Mouse (Mus musculus) limb, embryonic 11.5 days (tissue): ENCODE data around the gene Ankrd24. TPM values are rescaled to one million over a fixed set of nuclear protein-coding genes. Genes with fewer than 3 reads are reported as not detected.

Experiments used
- ATAC-seq: fragments of 200-750 bp; cut with Nextera tagmentation; 2 replicates; pipeline ENCODE4 v1.8.0; 2017; ENCODE audit warnings: low read depth; ENCODE audit not compliant: insufficient number of reproducible peaks, low FRiP score, low TSS enrichment
- DNase-seq: peaks from one replicate; pipeline ENCODE4 v3.0.0-alpha.2; 2015; ENCODE audit warnings: low spot score
- H3K27ac ChIP-seq: fragments of 300-500 bp; sonication (generic); replicated peaks from 2 replicates; pipeline ENCODE4 v1.5.1; 2014; ENCODE audit warnings: low read depth, mild to moderate bottlenecking, low read length
- H3K27me3 ChIP-seq: fragments of 300-500 bp; sonication (generic); 2 replicates; pipeline ENCODE4 v1.6.1; 2014; ENCODE audit warnings: mild to moderate bottlenecking, low read length, mixed read lengths; ENCODE audit not compliant: control insufficient read depth, insufficient read depth
- H3K36me3 ChIP-seq: fragments of 300-500 bp; sonication (generic); 2 replicates; pipeline ENCODE4 v1.6.1; 2014; ENCODE audit warnings: mild to moderate bottlenecking, low read length, moderate library complexity, mixed read lengths; ENCODE audit not compliant: control insufficient read depth, insufficient read depth
- H3K4me1 ChIP-seq: fragments of 300-500 bp; sonication (generic); 2 replicates; pipeline ENCODE4 v1.6.1; 2014; ENCODE audit warnings: low read length, mixed read lengths; ENCODE audit not compliant: control insufficient read depth, insufficient read depth
- H3K4me2 ChIP-seq: fragments of 300-500 bp; sonication (generic); 2 replicates; pipeline ENCODE4 v1.6.1; 2014; ENCODE audit warnings: low read depth, mild to moderate bottlenecking, moderate library complexity; ENCODE audit not compliant: severe bottlenecking
- H3K4me3 ChIP-seq: fragments of 300-500 bp; sonication (generic); 2 replicates; pipeline ENCODE4 v1.5.1; 2014; ENCODE audit warnings: low read depth, low read length
- H3K9ac ChIP-seq: fragments of 300-500 bp; sonication (generic); 2 replicates; pipeline ENCODE4 v1.6.1; 2014; ENCODE audit warnings: mild to moderate bottlenecking, low read length
- H3K9me3 ChIP-seq: fragments of 300-500 bp; sonication (generic); 2 replicates; pipeline ENCODE4 v1.6.1; 2016; ENCODE audit warnings: low read length; ENCODE audit not compliant: control insufficient read depth
- WGBS: fragments of 180-500 bp; shearing (Covaris S2); extraction: QIAGEN DNeasy Blood & Tissue Kit; methylation state at CpG from one replicate; pipeline ENCODE4 v1.1.7; 2014; 5-methylcytosine and 5-hydroxymethylcytosine counted together
- polyA plus RNA-seq: library from polyadenylated mRNA; unstranded; fragments of >200 nt; fragmentation: Nextera tagmentation; extraction: Ambion mirVana; gene quantifications from 2 replicates; pipeline ENCODE4 v1.2.1, GENCODE M21; 2014

The Ankrd24 gene
- polyA plus RNA-seq, 1 experiment from 2014 or later: 4.3 TPM

GRCm38 (mm10) chr10:81593935-81594334, 34.4 kb upstream of the Ankrd24 start:
- Histone ChIP-seq H3K36me3 (no peaks in the 10 kb centered on the region), H3K27me3 (peaks cover 3% of the 10 kb centered on the region; the same call in 1 of the 2 replicates), H3K9me3 (no peaks in the 10 kb centered on the region), H3K4me3 (no peak overlapping the region), H3K9ac (no peak overlapping the region), H3K4me1 (peaks cover 26% of the 10 kb centered on the region), H3K4me2 (no peak overlapping the region), H3K27ac (no peak overlapping the region)
- WGBS: 71% methylated on average over 18 of the region's 18 CpGs
- ATAC-seq (no peak), DNase-seq (no peak)

- peaks cover 33% of the 10 kb centered on the region for H3K4me1 ChIP-seq
- 45% methylated on average over 5 of the region's 5 CpGs for WGBS
- no peak overlapping the region for H3K4me3 ChIP-seq
- no peak overlapping the region; the same call in 1 of the 2 replicates for H3K9ac ChIP-seq
- no peak overlapping the region for H3K4me2 ChIP-seq
- H3K27me3 ChIP-seq: peaks cover 3% of the 10 kb centered on the region; the same call in 1 of the 2 replicates
- H3K27ac ChIP-seq: no peak overlapping the region
- no peaks in the 10 kb centered on the region for H3K9me3 ChIP-seq
- ATAC-seq: no peak
- no peak for DNase-seq
- no peaks in the 10 kb centered on the region for H3K36me3 ChIP-seq
Measured at GRCm38 (mm10) chr10:81595599-81595998, 32.7 kb upstream of the Ankrd24 start.

GRCm38 (mm10) chr10:81596611-81597010, 31.7 kb upstream of the Ankrd24 start:
- ATAC-seq: no peak
- Histone ChIP-seq H3K4me2 (peak overlapping the region; percentile 43), H3K36me3 (no peaks in the 10 kb centered on the region), H3K9me3 (no peaks in the 10 kb centered on the region), H3K27ac (peak overlapping the region; percentile 77), H3K27me3 (peaks cover 3% of the 10 kb centered on the region; the same call in 1 of the 2 replicates), H3K4me3 (no peak overlapping the region), H3K4me1 (peaks cover 40% of the 10 kb centered on the region), H3K9ac (peak overlapping the region; percentile 28; the same call in 1 of the 2 replicates)
- DNase-seq: peak; percentile 58
- 0% methylated on average over 10 of the region's 10 CpGs for WGBS

- peak overlapping the region; percentile 43 for H3K4me2 ChIP-seq
- H3K4me1 ChIP-seq: peaks cover 43% of the 10 kb centered on the region
- H3K9me3 ChIP-seq: no peaks in the 10 kb centered on the region
- peaks cover 3% of the 10 kb centered on the region; the same call in 1 of the 2 replicates for H3K27me3 ChIP-seq
- ATAC-seq (peak; percentile 19; the same call in 1 of the 2 replicates), DNase-seq (peak; percentile 63)
- no peaks in the 10 kb centered on the region for H3K36me3 ChIP-seq
- H3K9ac ChIP-seq: peak overlapping the region; percentile 28
- 2% methylated on average over 12 of the region's 12 CpGs for WGBS
- H3K27ac ChIP-seq: peak overlapping the region; percentile 77; the same call in 1 of the 2 replicates
- peak overlapping the region; percentile 6; the same call in 1 of the 2 replicates for H3K4me3 ChIP-seq
Measured at GRCm38 (mm10) chr10:81597137-81597950, 31.0 kb upstream of the Ankrd24 start.

GRCm38 (mm10) chr10:81598342-81598741, 30.0 kb upstream of the Ankrd24 start:
- Histone ChIP-seq H3K27me3 (peaks cover 3% of the 10 kb centered on the region; the same call in 1 of the 2 replicates), H3K27ac (no peak overlapping the region)
- 31% methylated on average over 3 of the region's 3 CpGs for WGBS

GRCm38 (mm10) chr10:81598871-81599270, 29.5 kb upstream of the Ankrd24 start:
- Histone ChIP-seq H3K27me3 (peaks cover 3% of the 10 kb centered on the region; the same call in 1 of the 2 replicates), H3K36me3 (no peaks in the 10 kb centered on the region), H3K9me3 (no peaks in the 10 kb centered on the region), H3K27ac (no peak overlapping the region), H3K4me3 (no peak overlapping the region), H3K9ac (no peak overlapping the region), H3K4me1 (peaks cover 48% of the 10 kb centered on the region), H3K4me2 (no peak overlapping the region)
- ATAC-seq: no peak
- no peak for DNase-seq
- 22% methylated on average over 6 of the region's 6 CpGs for WGBS

More at GRCm38 (mm10) chr10:81598342-81598741, 30.0 kb upstream of the Ankrd24 start:
- Histone ChIP-seq H3K4me3 (no peak overlapping the region), H3K9ac (no peak overlapping the region), H3K4me1 (peaks cover 48% of the 10 kb centered on the region), H3K9me3 (no peaks in the 10 kb centered on the region), H3K4me2 (no peak overlapping the region), H3K36me3 (no peaks in the 10 kb centered on the region)
- ATAC-seq (no peak), DNase-seq (no peak)

- no peaks in the 10 kb centered on the region for H3K9me3 ChIP-seq
- no peak overlapping the region for H3K4me3 ChIP-seq
- H3K4me1 ChIP-seq: peaks cover 48% of the 10 kb centered on the region
- WGBS: 59% methylated on average over 5 of the region's 5 CpGs
- DNase-seq (no peak), ATAC-seq (no peak)
- H3K4me2 ChIP-seq: no peak overlapping the region
- H3K36me3 ChIP-seq: no peaks in the 10 kb centered on the region
- H3K27me3 ChIP-seq: peaks cover 3% of the 10 kb centered on the region; the same call in 1 of the 2 replicates
- H3K27ac ChIP-seq: no peak overlapping the region
- H3K9ac ChIP-seq: no peak overlapping the region
Measured at GRCm38 (mm10) chr10:81599630-81600029, 28.7 kb upstream of the Ankrd24 start.

GRCm38 (mm10) chr10:81600096-81600495, 28.2 kb upstream of the Ankrd24 start:
- WGBS: 45% methylated on average over 10 of the region's 10 CpGs
- Histone ChIP-seq H3K4me1 (peaks cover 48% of the 10 kb centered on the region), H3K27me3 (peaks cover 3% of the 10 kb centered on the region; the same call in 1 of the 2 replicates), H3K4me2 (no peak overlapping the region), H3K4me3 (no peak overlapping the region), H3K9ac (no peak overlapping the region), H3K36me3 (no peaks in the 10 kb centered on the region), H3K9me3 (no peaks in the 10 kb centered on the region), H3K27ac (no peak overlapping the region)
- DNase-seq (no peak), ATAC-seq (no peak)
